Mouse (Mus musculus): ENCODE data around the gene Cdt1. TPM values are rescaled to one million over a fixed set of nuclear protein-coding genes. Genes with fewer than 3 reads are reported as not detected.

The Cdt1 gene
- polyA plus RNA-seq, 1 experiment from 2014 or later: 34.7 TPM

DNA sequence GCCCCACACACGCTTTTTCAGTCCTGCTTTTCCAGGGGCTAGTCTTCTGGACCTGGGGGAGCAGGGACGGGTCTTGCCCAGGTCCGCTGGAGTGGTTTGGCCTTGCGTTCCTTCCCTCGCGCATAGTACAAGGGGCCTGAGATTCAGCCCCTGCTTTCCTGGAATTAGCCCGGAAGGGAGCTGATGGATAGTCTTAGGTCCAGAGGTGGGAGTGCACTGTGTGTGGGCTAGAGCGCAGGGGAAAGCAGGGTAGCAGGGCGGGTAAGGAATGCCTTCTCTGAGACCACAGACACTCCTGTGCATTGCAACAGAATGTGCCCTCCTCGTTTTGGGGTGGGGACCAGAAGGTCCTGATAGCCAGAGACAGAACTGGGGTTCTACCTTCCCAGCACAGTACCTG, 9.3 kb downstream of the Cdt1 start:
- Histone ChIP-seq H3K4me1 (peaks cover 38% of the 10 kb centered on the region), H3K4me2 (replicated peaks) (peak overlapping the region; percentile 83), H3K27ac (replicated peaks) (no peak overlapping the region), H3K36me3 (peaks cover 15% of the 10 kb centered on the region), H3K9ac (replicated peaks) (peak overlapping the region; percentile 87; the same call in 1 of the 2 replicates), H3K27me3 (no peaks in the 10 kb centered on the region), H3K9me3 (no peaks in the 10 kb centered on the region), H3K4me3 (peak overlapping the region; percentile 64)
- ATAC-seq (ENCODE audit: low FRiP score, low read depth): peak; percentile 42
- WGBS: 38% methylated on average over 10 of the region's 10 CpGs

DNA sequence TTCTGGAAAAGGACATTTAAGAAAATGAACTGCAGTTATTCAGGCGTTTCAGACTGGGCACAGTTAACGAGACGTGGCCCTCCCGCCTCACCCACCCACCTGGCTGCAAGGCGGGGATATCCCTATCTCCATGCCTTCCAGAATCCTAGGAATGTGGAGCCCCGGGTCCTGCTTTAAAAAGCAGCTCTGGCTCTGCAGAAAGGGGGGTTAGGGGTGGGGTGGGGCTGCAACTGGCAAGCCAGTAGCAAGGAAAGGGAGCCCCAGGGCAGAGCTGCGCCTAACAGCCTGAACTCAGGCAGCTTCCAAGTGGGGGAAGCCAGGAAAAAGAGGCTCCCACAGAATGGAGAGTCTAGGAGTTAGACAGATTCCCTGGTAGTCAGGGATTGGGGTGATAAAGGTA, 11.4 kb downstream of the Cdt1 start:
- Histone ChIP-seq H3K4me2 (replicated peaks) (no peak overlapping the region), H3K27ac (replicated peaks) (no peak overlapping the region), H3K36me3 (0 out of 2 replicates have a peak, but pooled peaks cover 3% of the 10 kb centered on the region), H3K9ac (replicated peaks) (no peak overlapping the region), H3K27me3 (no peaks in the 10 kb centered on the region), H3K9me3 (no peaks in the 10 kb centered on the region), H3K4me3 (no peak overlapping the region), H3K4me1 (peaks cover 28% of the 10 kb centered on the region)
- ATAC-seq (ENCODE audit: low FRiP score, low read depth): no peak
- WGBS: 40% methylated on average over 7 of the region's 7 CpGs

DNA sequence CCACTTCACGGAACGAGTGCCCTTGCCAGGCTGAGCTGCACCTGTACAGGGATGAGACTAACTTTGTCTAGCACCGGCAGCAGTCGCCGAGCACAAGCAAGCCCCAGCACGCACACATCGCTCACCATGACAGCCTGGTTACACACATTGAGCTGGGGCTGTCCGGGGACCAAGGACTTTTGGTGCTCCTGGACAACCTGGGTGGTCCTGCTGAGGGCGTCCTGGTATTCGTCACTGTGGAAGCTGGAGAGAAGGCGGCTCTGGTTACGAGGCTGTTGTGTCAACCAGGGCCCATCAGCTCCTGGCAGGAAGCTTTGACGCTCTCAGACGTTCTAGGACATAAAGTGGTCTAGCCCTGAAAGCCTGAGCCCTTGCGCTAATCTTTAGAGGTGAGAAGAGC, 13.1 kb downstream of the Cdt1 start:
- H3K4me3 ChIP-seq: no peak overlapping the region
- no peak overlapping the region for H3K9ac ChIP-seq (replicated peaks)
- no peaks in the 10 kb centered on the region for H3K36me3 ChIP-seq
- peaks cover 17% of the 10 kb centered on the region for H3K4me1 ChIP-seq
- WGBS: 86% methylated on average over 15 of the region's 15 CpGs
- no peak for ATAC-seq (ENCODE audit: low FRiP score, low read depth)
- no peak overlapping the region for H3K27ac ChIP-seq (replicated peaks)
- no peaks in the 10 kb centered on the region for H3K9me3 ChIP-seq
- no peak overlapping the region for H3K4me2 ChIP-seq (replicated peaks)
- H3K27me3 ChIP-seq: no peaks in the 10 kb centered on the region

DNA sequence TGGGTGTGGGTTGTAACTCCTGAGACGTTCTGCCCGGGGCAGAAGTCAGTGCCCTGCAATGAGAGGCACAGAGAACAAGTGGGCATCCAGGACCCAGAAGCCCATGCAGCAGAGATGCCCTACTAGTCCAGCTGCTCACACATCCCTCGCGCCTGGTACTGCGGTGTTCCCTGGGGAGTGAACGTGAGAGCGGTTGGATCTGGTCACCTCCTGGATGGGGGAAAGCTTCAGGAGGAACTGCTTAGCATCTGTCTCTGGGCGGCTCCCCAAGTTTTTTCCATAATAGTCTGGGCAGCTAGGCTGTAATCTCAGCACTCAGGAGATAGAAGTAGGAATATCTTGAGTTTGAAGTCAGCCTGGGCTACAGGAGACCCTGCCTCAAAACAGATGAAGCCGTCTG, 17.2 kb downstream of the Cdt1 start:
- 82% methylated on average over 9 of the region's 9 CpGs for WGBS
- H3K4me1 ChIP-seq: peaks cover 5% of the 10 kb centered on the region; the same call in 1 of the 2 replicates
- no peaks in the 10 kb centered on the region for H3K9me3 ChIP-seq
- no peak overlapping the region for H3K27ac ChIP-seq (replicated peaks)
- H3K9ac ChIP-seq (replicated peaks): no peak overlapping the region
- ATAC-seq (ENCODE audit: low FRiP score, low read depth): no peak
- no peak overlapping the region for H3K4me2 ChIP-seq (replicated peaks)
- H3K4me3 ChIP-seq: no peak overlapping the region
- no peaks in the 10 kb centered on the region for H3K27me3 ChIP-seq
- H3K36me3 ChIP-seq: no peaks in the 10 kb centered on the region

DNA sequence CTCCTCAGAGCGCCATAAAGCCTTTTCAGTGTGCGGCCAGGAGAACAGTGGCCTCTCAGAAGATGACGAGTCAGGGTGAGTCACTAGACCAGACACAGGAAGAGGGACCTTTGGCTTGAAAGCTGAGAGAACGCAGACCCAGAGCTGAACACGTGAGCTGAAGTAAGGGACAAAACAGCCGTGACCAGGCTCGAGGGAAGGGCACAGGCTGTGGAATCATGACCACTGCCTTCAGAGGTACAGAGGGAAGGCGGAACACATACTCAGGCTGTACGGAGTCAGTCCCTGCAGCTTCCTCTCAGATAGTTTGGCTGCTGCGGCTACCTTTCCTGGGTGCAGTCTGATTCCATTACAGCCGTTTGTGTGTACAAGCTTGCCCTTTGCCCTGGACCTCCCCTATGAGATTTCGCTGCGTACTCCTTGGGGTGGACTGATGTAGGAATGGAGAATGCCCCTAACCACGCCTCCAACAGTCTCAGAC, 17.6 kb downstream of the Cdt1 start:
- H3K9ac ChIP-seq (replicated peaks): no peak overlapping the region
- no peaks in the 10 kb centered on the region for H3K9me3 ChIP-seq
- WGBS: 73% methylated on average over 14 of the region's 14 CpGs
- H3K27me3 ChIP-seq: no peaks in the 10 kb centered on the region
- H3K4me1 ChIP-seq: peaks cover 5% of the 10 kb centered on the region; the same call in 1 of the 2 replicates
- no peak overlapping the region for H3K4me3 ChIP-seq
- ATAC-seq (ENCODE audit: low FRiP score, low read depth): no peak
- no peak overlapping the region for H3K27ac ChIP-seq (replicated peaks)
- H3K4me2 ChIP-seq (replicated peaks): no peak overlapping the region
- no peaks in the 10 kb centered on the region for H3K36me3 ChIP-seq

DNA sequence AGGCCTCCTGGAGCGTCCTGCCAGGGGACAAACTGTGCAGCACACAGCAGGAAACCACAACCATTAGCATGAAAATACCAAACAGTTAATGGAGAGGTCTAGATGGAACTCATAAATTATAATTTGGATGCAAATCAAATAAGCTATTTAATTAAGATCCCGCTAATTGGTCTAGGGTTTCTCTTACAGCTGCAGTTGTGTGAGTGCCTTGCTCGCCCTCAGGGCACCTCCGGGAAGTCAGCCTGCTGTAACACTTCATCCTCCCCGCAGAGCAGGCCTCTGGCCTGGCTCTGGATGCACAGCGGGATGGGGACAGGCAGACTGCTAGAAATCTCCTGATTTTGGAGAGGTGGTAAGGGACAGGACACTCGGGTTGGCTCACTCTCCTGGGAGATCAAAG, 18.4 kb downstream of the Cdt1 start:
- H3K36me3 ChIP-seq: no peaks in the 10 kb centered on the region
- no peak overlapping the region for H3K4me3 ChIP-seq
- H3K9me3 ChIP-seq: no peaks in the 10 kb centered on the region
- no peak overlapping the region for H3K9ac ChIP-seq (replicated peaks)
- H3K27ac ChIP-seq (replicated peaks): no peak overlapping the region
- peaks cover 5% of the 10 kb centered on the region; the same call in 1 of the 2 replicates for H3K4me1 ChIP-seq
- WGBS: 62% methylated on average over 7 of the region's 7 CpGs
- H3K27me3 ChIP-seq: no peaks in the 10 kb centered on the region
- no peak overlapping the region for H3K4me2 ChIP-seq (replicated peaks)
- no peak for ATAC-seq (ENCODE audit: low FRiP score, low read depth)

DNA sequence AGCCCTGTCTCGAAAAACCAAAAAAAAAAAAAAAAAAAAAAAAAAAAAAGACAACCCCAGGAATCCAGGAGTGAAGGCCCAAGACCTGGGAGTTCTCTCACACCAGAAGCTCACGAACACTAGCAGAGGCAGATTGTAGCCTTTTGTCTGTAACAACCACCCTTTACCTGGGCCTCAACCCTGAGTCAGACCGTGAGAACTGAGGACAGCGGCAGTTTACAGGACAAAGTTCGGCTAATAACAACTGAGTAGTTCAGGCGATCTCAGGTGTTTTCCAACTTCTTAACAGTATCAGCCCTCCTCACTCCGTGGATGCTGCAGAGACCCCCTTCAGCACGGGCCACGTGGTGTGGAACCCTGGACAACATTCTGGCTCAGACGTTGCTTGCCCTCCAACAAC, 18.9 kb downstream of the Cdt1 start:
- Histone ChIP-seq H3K27me3 (no peaks in the 10 kb centered on the region), H3K9ac (replicated peaks) (no peak overlapping the region), H3K36me3 (no peaks in the 10 kb centered on the region), H3K4me2 (replicated peaks) (no peak overlapping the region), H3K4me3 (no peak overlapping the region), H3K9me3 (no peaks in the 10 kb centered on the region), H3K4me1 (peaks cover 5% of the 10 kb centered on the region; the same call in 1 of the 2 replicates), H3K27ac (replicated peaks) (no peak overlapping the region)
- 90% methylated on average over 10 of the region's 10 CpGs for WGBS
- ATAC-seq (ENCODE audit: low FRiP score, low read depth): no peak

DNA sequence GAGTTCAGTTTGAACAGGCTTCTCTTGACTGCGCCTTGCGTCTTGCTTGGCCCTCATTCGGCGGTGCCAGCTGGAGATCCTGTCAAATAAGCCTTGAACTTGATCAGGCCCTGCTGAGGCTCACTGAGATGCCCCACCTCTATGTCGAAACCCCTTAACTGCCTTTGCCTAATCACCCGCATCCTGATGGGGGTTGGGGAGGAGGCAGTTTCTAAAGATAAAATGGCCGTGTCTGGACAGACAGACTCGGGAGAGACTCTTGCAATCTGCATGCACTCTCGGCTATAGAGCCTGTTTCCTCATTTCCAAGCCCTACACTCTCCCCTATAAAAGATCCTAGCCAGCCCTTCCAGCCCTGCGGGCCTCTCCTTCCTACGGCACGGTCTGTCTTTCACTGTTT, 25.4 kb downstream of the Cdt1 start:
- 82% methylated on average over 12 of the region's 12 CpGs for WGBS
- Histone ChIP-seq H3K4me1 (no peaks in the 10 kb centered on the region), H3K27me3 (no peaks in the 10 kb centered on the region), H3K27ac (replicated peaks) (no peak overlapping the region), H3K4me3 (no peak overlapping the region), H3K4me2 (replicated peaks) (no peak overlapping the region), H3K9me3 (no peaks in the 10 kb centered on the region), H3K9ac (replicated peaks) (no peak overlapping the region), H3K36me3 (no peaks in the 10 kb centered on the region)
- no peak for ATAC-seq (ENCODE audit: low FRiP score, low read depth)

DNA sequence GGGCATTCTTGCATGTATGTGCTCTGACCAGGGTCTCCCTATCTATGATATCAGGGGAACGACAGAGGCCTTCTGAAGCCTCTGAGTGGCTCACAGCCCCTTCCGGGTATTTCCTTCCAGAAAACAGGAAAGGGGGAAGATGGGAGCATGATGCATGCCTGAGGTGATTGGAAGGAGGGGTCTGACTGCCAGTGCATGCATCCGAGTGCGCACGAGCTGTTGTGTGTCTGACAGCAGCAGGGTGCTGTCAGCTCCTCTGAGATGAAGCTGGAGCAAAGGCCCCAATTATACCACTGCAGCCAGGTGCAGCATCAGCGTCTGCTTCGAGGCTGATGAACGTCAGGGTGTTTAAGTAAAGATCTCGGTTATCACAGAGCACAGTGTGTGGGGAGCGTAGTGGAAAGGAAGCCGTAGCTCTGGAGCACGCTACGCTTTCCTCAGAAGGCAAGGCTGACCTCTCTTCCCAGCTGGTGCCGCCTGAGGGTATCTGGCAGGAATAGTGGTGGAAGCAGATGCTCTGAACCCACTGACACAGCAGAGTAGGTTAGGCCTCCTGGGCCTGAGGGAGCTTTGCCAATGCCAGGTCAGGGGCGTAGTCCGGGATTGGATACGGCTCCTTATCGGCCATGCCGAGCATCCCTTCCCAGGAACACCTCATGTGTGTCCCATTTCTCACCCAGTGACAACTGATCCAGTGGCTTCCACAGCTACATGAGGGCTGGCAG, 26.1 kb downstream of the Cdt1 start:
- H3K4me2 ChIP-seq (replicated peaks): no peak overlapping the region
- H3K27ac ChIP-seq (replicated peaks): no peak overlapping the region
- H3K9ac ChIP-seq (replicated peaks): no peak overlapping the region
- H3K27me3 ChIP-seq: no peaks in the 10 kb centered on the region
- H3K36me3 ChIP-seq: 0 out of 2 replicates have a peak, but pooled peaks cover 1% of the 10 kb centered on the region
- H3K4me1 ChIP-seq: no peaks in the 10 kb centered on the region
- no peaks in the 10 kb centered on the region for H3K9me3 ChIP-seq
- 85% methylated on average over 19 of the region's 19 CpGs for WGBS
- no peak overlapping the region for H3K4me3 ChIP-seq
- no peak for ATAC-seq (ENCODE audit: low FRiP score, low read depth)

DNA sequence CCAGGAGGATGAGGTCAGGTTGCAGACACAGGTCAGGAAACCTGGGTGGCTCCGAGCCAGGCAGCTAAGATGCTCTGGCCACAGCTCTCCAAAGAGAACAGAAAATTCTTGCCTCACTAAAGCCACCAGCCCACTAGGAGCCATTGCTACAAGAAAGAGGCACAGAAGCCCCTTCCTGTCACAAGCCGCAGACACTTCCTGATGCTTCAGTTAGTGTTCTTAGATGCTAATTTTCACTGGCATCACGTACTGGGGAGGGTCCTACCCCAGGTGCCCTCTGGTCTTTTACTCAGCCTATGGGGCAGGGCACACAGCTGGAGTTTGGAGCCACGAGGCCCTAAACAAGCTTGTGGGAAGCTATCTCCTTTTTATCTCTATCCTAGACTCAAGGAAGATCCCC, 28.2 kb downstream of the Cdt1 start:
- no peaks in the 10 kb centered on the region for H3K4me1 ChIP-seq
- no peaks in the 10 kb centered on the region for H3K9me3 ChIP-seq
- WGBS: 48% methylated on average over 4 of the region's 4 CpGs
- H3K27me3 ChIP-seq: no peaks in the 10 kb centered on the region
- H3K4me2 ChIP-seq (replicated peaks): no peak overlapping the region
- H3K27ac ChIP-seq (replicated peaks): no peak overlapping the region
- ATAC-seq (ENCODE audit: low FRiP score, low read depth): no peak
- H3K36me3 ChIP-seq: 0 out of 2 replicates have a peak, but pooled peaks cover 3% of the 10 kb centered on the region
- no peak overlapping the region for H3K4me3 ChIP-seq
- H3K9ac ChIP-seq (replicated peaks): no peak overlapping the region

DNA sequence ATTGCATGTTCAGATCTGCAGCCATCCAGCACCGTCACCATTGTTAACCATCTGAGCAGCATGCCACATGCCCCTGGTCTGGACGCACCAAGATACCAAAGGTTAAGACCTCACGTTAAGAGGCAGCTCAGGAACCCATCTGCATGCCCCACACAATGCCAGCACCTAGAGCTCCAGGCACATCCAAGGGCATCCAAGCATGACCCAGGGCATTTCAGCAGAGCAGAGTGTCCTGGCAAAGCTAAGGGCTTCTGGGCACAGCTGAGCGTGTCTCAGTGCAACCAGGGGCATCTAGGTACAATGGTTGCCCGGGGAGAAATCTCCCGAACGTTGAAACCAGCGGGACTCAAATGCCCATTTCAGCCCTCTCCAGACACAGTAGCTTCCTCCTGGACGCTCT, 32.9 kb downstream of the Cdt1 start:
- 0 out of 2 replicates have a peak, but pooled peaks cover 3% of the 10 kb centered on the region for H3K36me3 ChIP-seq
- no peaks in the 10 kb centered on the region; the same call in 1 of the 2 replicates for H3K27me3 ChIP-seq
- no peak overlapping the region for H3K9ac ChIP-seq (replicated peaks)
- H3K27ac ChIP-seq (replicated peaks): no peak overlapping the region
- H3K4me2 ChIP-seq (replicated peaks): no peak overlapping the region
- no peaks in the 10 kb centered on the region for H3K4me1 ChIP-seq
- WGBS: 90% methylated on average over 9 of the region's 9 CpGs
- no peak overlapping the region for H3K4me3 ChIP-seq
- no peak for ATAC-seq (ENCODE audit: low FRiP score, low read depth)
- H3K9me3 ChIP-seq: no peaks in the 10 kb centered on the region

DNA sequence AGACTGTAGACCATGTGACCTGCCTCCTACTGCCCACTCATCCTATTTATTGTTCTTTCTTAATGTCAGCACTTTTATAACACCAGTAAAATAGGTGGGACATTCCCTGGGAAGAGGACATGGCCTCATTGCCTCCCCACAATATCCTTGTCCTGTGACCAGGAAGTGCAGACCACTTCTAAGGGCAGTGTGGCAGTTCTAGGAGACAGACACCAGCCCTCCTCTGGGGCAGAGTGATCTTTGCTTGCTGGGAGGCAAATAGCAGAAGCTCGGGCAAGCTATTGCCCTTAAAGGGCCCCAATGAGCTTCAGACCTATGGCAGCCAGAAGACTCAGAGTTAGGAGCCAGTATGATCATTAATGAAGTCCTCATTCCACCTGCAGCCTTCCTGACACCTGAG, 36.8 kb downstream of the Cdt1 start:
- ATAC-seq (ENCODE audit: low FRiP score, low read depth): no peak
- H3K27ac ChIP-seq (replicated peaks): no peak overlapping the region
- 77% methylated on average over 1 of the region's 1 CpGs for WGBS
- H3K36me3 ChIP-seq: no peaks in the 10 kb centered on the region
- H3K9me3 ChIP-seq: no peaks in the 10 kb centered on the region
- H3K4me3 ChIP-seq: no peak overlapping the region
- H3K4me1 ChIP-seq: no peaks in the 10 kb centered on the region
- no peak overlapping the region for H3K9ac ChIP-seq (replicated peaks)
- no peaks in the 10 kb centered on the region; the same call in 1 of the 2 replicates for H3K27me3 ChIP-seq
- no peak overlapping the region for H3K4me2 ChIP-seq (replicated peaks)
